Mouse (Mus musculus) lung, postnatal 10 days (tissue): ENCODE measurements at regions not wholly inside any gene's neighbourhood (a gene's known extent, or its start where the extent isn't known, plus 50 kb on each side); places are given as distances from the start of the nearest gene placed in this dataset.

Source experiments
- DNase-seq: peaks from one replicate; pipeline ENCODE4 v3.0.0; 2021

- DNase-seq = no peak
Observed at GRCm38 (mm10) chr5:46083293-46083692, 225.9 kb upstream of the Lcorl start.

GRCm38 (mm10) chr5:46073744-46074143 lies 216.3 kb upstream of the Lcorl start:
- no peak for DNase-seq

GRCm38 (mm10) chr5:46073136-46073535 lies 215.7 kb upstream of the Lcorl start:
- DNase-seq = peak; percentile 5

- no peak for DNase-seq
Observed at GRCm38 (mm10) chr5:46059910-46060309, 202.5 kb upstream of the Lcorl start.

GRCm38 (mm10) chr5:46054850-46055249 lies 197.4 kb upstream of the Lcorl start:
- no peak for DNase-seq

GRCm38 (mm10) chr5:46042684-46043348 lies 185.4 kb upstream of the Lcorl start:
- DNase-seq = no peak

- DNase-seq = peak; percentile 34
Observed at GRCm38 (mm10) chr5:46033008-46033676, 175.7 kb upstream of the Lcorl start.

GRCm38 (mm10) chr5:46032206-46032605 lies 174.8 kb upstream of the Lcorl start:
- no peak for DNase-seq

GRCm38 (mm10) chr5:46024138-46024537 lies 166.7 kb upstream of the Lcorl start:
- DNase-seq = no peak

- DNase-seq = no peak
Observed at GRCm38 (mm10) chr5:46023456-46023855, 166.0 kb upstream of the Lcorl start.

- no peak for DNase-seq
Observed at GRCm38 (mm10) chr5:46022047-46022422, 164.6 kb upstream of the Lcorl start.

- no peak for DNase-seq
Observed at GRCm38 (mm10) chr5:46021398-46022046, 164.1 kb upstream of the Lcorl start.

GRCm38 (mm10) chr5:46020175-46020574 lies 162.8 kb upstream of the Lcorl start:
- no peak for DNase-seq

GRCm38 (mm10) chr5:46007446-46007845 lies 150.0 kb upstream of the Lcorl start:
- no peak for DNase-seq

- no peak for DNase-seq
Observed at GRCm38 (mm10) chr5:46006691-46007090, 149.3 kb upstream of the Lcorl start.

- no peak for DNase-seq
Observed at GRCm38 (mm10) chr5:46006228-46006627, 148.8 kb upstream of the Lcorl start.

GRCm38 (mm10) chr5:46005631-46006030 lies 148.2 kb upstream of the Lcorl start:
- DNase-seq = no peak

- no peak for DNase-seq
Observed at GRCm38 (mm10) chr5:46002011-46002410, 144.6 kb upstream of the Lcorl start.

GRCm38 (mm10) chr5:45957766-45958165 lies 100.4 kb upstream of the Lcorl start:
- DNase-seq = no peak

- DNase-seq = no peak
Observed at GRCm38 (mm10) chr5:45943970-45944369, 86.6 kb upstream of the Lcorl start.

GRCm38 (mm10) chr5:45932970-45933369 lies 75.6 kb upstream of the Lcorl start:
- no peak for DNase-seq

GRCm38 (mm10) chr5:45931252-45931651 lies 73.8 kb upstream of the Lcorl start:
- no peak for DNase-seq

- DNase-seq = peak; percentile 1
Observed at GRCm38 (mm10) chr5:45925879-45926410, 68.5 kb upstream of the Lcorl start.
